ENCODE assay signal across 9 mouse cellular contexts in genomic region chr6:17816865-17817435, GRCm38 (mm10).
DNase-seq lines count a peak whose midpoint lies in the region; ATAC-seq and TF ChIP-seq lines count a peak whose summit lies in the region.
"Had no signal": no experiment of that assay in that cellular context is flagged by ENCODE, and none has a peak within 500 bp of the region (broad histone marks: within the 10 kb centered on the region; RNA-seq: fewer than 3 reads in every experiment).

No protein-coding gene starts in this region.

- H3K27me3 ChIP-seq in kidney, postnatal 0 days (ENCODE audit: insufficient read depth, low read length) = no peaks in the 10 kb centered on the region
- no peaks in the 10 kb centered on the region for H3K27me3 ChIP-seq in hindbrain, embryonic 15.5 days
- H3K27me3 ChIP-seq in neural tube, embryonic 12.5 days (replicated peaks) = no peaks in the 10 kb centered on the region

- no peaks in the 10 kb centered on the region; the same call in 1 of the 2 replicates for H3K4me1 ChIP-seq in kidney, postnatal 0 days (replicated peaks; ENCODE audit: insufficient read depth, low read length)
- H3K4me1 ChIP-seq in hindbrain, embryonic 15.5 days (replicated peaks) = peaks cover 21% of the 10 kb centered on the region
- H3K4me1 ChIP-seq in neural tube, embryonic 12.5 days = peaks cover 14% of the 10 kb centered on the region

- ATAC-seq in kidney, postnatal 0 days (replicated peaks; ENCODE audit: low FRiP score, low read depth) = 0 out of 2 replicates have a peak, but pooled peaks have one; percentile 49
- peak; percentile 85 for ATAC-seq in hindbrain, embryonic 15.5 days (ENCODE audit: low FRiP score, low read depth)
- ATAC-seq in neural tube, embryonic 12.5 days (ENCODE audit: low FRiP score, low read depth) = peak; percentile 79
- no peak for ATAC-seq in erythroid progenitor cell, adult 5-6 weeks (replicated peaks; ENCODE audit: low FRiP score, poor library complexity, severe bottlenecking)

- H3K36me3 ChIP-seq in kidney, postnatal 0 days (ENCODE audit: insufficient read depth, low read length) = no peaks in the 10 kb centered on the region
- no peaks in the 10 kb centered on the region for H3K36me3 ChIP-seq in hindbrain, embryonic 15.5 days
- H3K36me3 ChIP-seq in neural tube, embryonic 12.5 days = 0 out of 2 replicates have a peak, but pooled peaks cover 3% of the 10 kb centered on the region

- no peaks in the 10 kb centered on the region for H3K9me3 ChIP-seq in kidney, postnatal 0 days (replicated peaks; ENCODE audit: low read length)
- no peaks in the 10 kb centered on the region for H3K9me3 ChIP-seq in hindbrain, embryonic 15.5 days
- no peaks in the 10 kb centered on the region for H3K9me3 ChIP-seq in neural tube, embryonic 12.5 days

- H3K9ac ChIP-seq in kidney, postnatal 0 days (ENCODE audit: low read depth, low read length) = no peak overlapping the region
- H3K9ac ChIP-seq in hindbrain, embryonic 15.5 days = no peak overlapping the region
- 0 out of 2 replicates have a peak overlapping the region, but pooled peaks have one; percentile 4 for H3K9ac ChIP-seq in neural tube, embryonic 12.5 days

- no peak for TF ChIP-seq CTCF in kidney, postnatal 0 days (IDR thresholded peaks at IDR 0.05; ENCODE audit: low read depth)

- no peak overlapping the region for H3K4me3 ChIP-seq in kidney, postnatal 0 days (replicated peaks; ENCODE audit: low read depth, low read length)
- H3K4me3 ChIP-seq in hindbrain, embryonic 15.5 days = no peak overlapping the region
- no peak overlapping the region for H3K4me3 ChIP-seq in neural tube, embryonic 12.5 days

- peak; percentile 89 for DNase-seq in kidney, postnatal 0 days (ENCODE audit: low spot score)
- no peak for DNase-seq in kidney, adult 18-20 months
- peak; percentile 60 for DNase-seq in embryo, embryonic 10 days (ENCODE audit: low spot score)
- DNase-seq in retina, embryonic 14.5 days (ENCODE audit: low spot score) = no peak
- no peak for DNase-seq in layer of hippocampus, postnatal 25 days (ENCODE audit: extremely low spot score in 1 of 2, low spot score in 1 of 2)
- DNase-seq: lung, postnatal 10 days had no signal

- H3K27ac ChIP-seq in kidney, postnatal 0 days = no peak overlapping the region
- peak overlapping the region; percentile 61 for H3K27ac ChIP-seq in hindbrain, embryonic 15.5 days (replicated peaks)
- no peak overlapping the region for H3K27ac ChIP-seq in neural tube, embryonic 12.5 days

- WGBS in kidney, postnatal 0 days = 6% methylated on average over 3 of the region's 3 CpGs
- 6% methylated on average over 3 of the region's 3 CpGs for WGBS in hindbrain, embryonic 15.5 days
- WGBS in neural tube, embryonic 12.5 days = 13% methylated on average over 3 of the region's 3 CpGs

- no peak overlapping the region for H3K4me2 ChIP-seq in kidney, postnatal 0 days (ENCODE audit: low read length)
- 0 out of 2 replicates have a peak overlapping the region, but pooled peaks have one; percentile 6 for H3K4me2 ChIP-seq in hindbrain, embryonic 15.5 days
- peak overlapping the region; percentile 20; the same call in 1 of the 2 replicates for H3K4me2 ChIP-seq in neural tube, embryonic 12.5 days (replicated peaks)

Comparison
In these comparisons a context has a peak if more than half of its experiments do, and no peak if none do; other contexts are left out.
1. DNase-seq: peak in kidney, postnatal 0 days (single experiment) and embryo, embryonic 10 days (single experiment); none in kidney, adult 18-20 months (single experiment), retina, embryonic 14.5 days (single experiment) and layer of hippocampus, postnatal 25 days (0 of 2).